In the genomic region with DNA sequence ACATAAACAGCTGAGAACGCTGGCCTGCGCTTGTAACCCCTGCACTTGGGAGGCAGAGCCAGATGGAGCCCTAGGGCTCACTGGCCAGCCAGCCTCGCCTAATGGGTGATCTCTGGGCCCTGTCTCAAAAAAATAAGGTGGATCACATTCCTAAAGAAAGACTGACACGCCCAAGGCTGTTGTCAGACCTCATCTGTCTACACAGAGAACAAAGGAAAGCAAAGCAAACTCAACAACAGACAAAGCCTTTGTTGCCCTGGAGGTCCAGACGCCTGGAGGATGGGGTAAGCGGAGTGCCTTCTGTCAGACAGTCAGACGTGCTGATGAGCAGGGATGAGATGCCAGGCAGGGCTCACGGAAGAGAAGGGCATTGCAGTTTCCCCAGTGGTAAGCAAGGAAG, we compare ENCODE assay signal across 13 mouse cellular contexts. TPM values are rescaled to one million over a fixed set of nuclear protein-coding genes. Genes with fewer than 3 reads are reported as not detected.
DNase-seq lines count a peak whose midpoint lies in the region; ATAC-seq and TF ChIP-seq lines count a peak whose summit lies in the region.
"Had no signal": no experiment of that assay in that cellular context is flagged by ENCODE, and none has a peak within 500 bp of the region (broad histone marks: within the 10 kb centered on the region; RNA-seq: fewer than 3 reads in every experiment).

No protein-coding gene starts in this region.

- H3K36me3 ChIP-seq in heart, embryonic 10.5 days, result no peaks in the 10 kb centered on the region
- H3K36me3 ChIP-seq in midbrain, embryonic 10.5 days, result no peaks in the 10 kb centered on the region
- no peaks in the 10 kb centered on the region for H3K36me3 ChIP-seq in midbrain, embryonic 16.5 days (ENCODE audit: control insufficient read depth, insufficient read depth, low read length)
- H3K36me3 ChIP-seq in lung, postnatal 0 days (ENCODE audit: insufficient read depth, low read length), result no peaks in the 10 kb centered on the region

- TF ChIP-seq EP300 in lung, postnatal 0 days (IDR thresholded peaks at IDR 0.05), result no peak

- no peak for TF ChIP-seq POLR2A in bone marrow, adult 2 months (IDR thresholded peaks at IDR 0.05; ENCODE audit: borderline replicate concordance, control insufficient read depth, low read depth, low read length)

- H3K4me2 ChIP-seq in midbrain, embryonic 16.5 days (ENCODE audit: low read length), result no peak overlapping the region
- H3K4me2 ChIP-seq in lung, postnatal 0 days (replicated peaks; ENCODE audit: low read depth, low read length), result no peak overlapping the region; the same call in 1 of the 2 replicates

- intact Hi-C loops in heart, postnatal 10 days (cut with DNase I), result no loop called here

- no peaks in the 10 kb centered on the region for H3K9me3 ChIP-seq in heart, embryonic 10.5 days
- H3K9me3 ChIP-seq in midbrain, embryonic 10.5 days (replicated peaks), result no peaks in the 10 kb centered on the region
- H3K9me3 ChIP-seq in midbrain, embryonic 16.5 days (replicated peaks; ENCODE audit: control insufficient read depth, low read length, poor library complexity, severe bottlenecking), result no peaks in the 10 kb centered on the region
- H3K9me3 ChIP-seq in lung, postnatal 0 days (ENCODE audit: low read length), result no peaks in the 10 kb centered on the region

- WGBS in heart, embryonic 10.5 days, result 54% methylated on average over 8 of the region's 8 CpGs
- 49% methylated on average over 8 of the region's 8 CpGs for WGBS in midbrain, embryonic 10.5 days
- WGBS in midbrain, embryonic 16.5 days, result 46% methylated on average over 8 of the region's 8 CpGs
- WGBS in bone marrow, adult 2 months, result 81% methylated on average over 8 of the region's 8 CpGs
- WGBS in lung, postnatal 0 days, result 48% methylated on average over 8 of the region's 8 CpGs

- TF ChIP-seq CTCF in bone marrow, adult 2 months (IDR thresholded peaks at IDR 0.05; ENCODE audit: control insufficient read depth, insufficient read depth, low read length), result no peak
- no peak for TF ChIP-seq CTCF in lung, postnatal 0 days (IDR thresholded peaks at IDR 0.05)

- H3K4me3 ChIP-seq in heart, embryonic 10.5 days, result no peak overlapping the region
- no peak overlapping the region for H3K4me3 ChIP-seq in midbrain, embryonic 10.5 days
- no peak overlapping the region for H3K4me3 ChIP-seq in midbrain, embryonic 16.5 days (ENCODE audit: low read depth, low read length)
- H3K4me3 ChIP-seq in bone marrow, adult 2 months (replicated peaks; ENCODE audit: control insufficient read depth, low read depth, low read length), result no peak overlapping the region
- H3K4me3 ChIP-seq in lung, postnatal 0 days (ENCODE audit: low read depth, low read length), result no peak overlapping the region

- no peak overlapping the region for H3K9ac ChIP-seq in midbrain, embryonic 16.5 days (ENCODE audit: low read depth, low read length)
- H3K9ac ChIP-seq in lung, postnatal 0 days (replicated peaks; ENCODE audit: low read depth), result no peak overlapping the region

- DNase-seq in heart, embryonic 10.5 days (ENCODE audit: low spot score), result no peak
- no peak for DNase-seq in heart, postnatal 10 days
- no peak for DNase-seq in midbrain, embryonic 10.5 days (ENCODE audit: low spot score)
- peak; percentile 35 for DNase-seq in lung, postnatal 0 days (ENCODE audit: low spot score)
- no peak for DNase-seq in ovary, postnatal 10 days (ENCODE audit: low spot score)
- no peak for DNase-seq in thymus, postnatal 36 days
- DNase-seq: adrenal gland, postnatal 10 days; cerebellum, postnatal 14 days; thymus, adult 18-20 months had no signal

- H3K4me1 ChIP-seq in heart, embryonic 10.5 days, result peaks cover 66% of the 10 kb centered on the region
- H3K4me1 ChIP-seq in midbrain, embryonic 10.5 days, result peaks cover 22% of the 10 kb centered on the region
- H3K4me1 ChIP-seq in midbrain, embryonic 16.5 days (ENCODE audit: control insufficient read depth, insufficient read depth, low read length), result no peaks in the 10 kb centered on the region
- peaks cover 16% of the 10 kb centered on the region for H3K4me1 ChIP-seq in bone marrow, adult 2 months (ENCODE audit: control insufficient read depth, insufficient read depth, low read length)
- peaks cover 51% of the 10 kb centered on the region for H3K4me1 ChIP-seq in lung, postnatal 0 days (ENCODE audit: insufficient read depth, low read depth, low read length)

- H3K27me3 ChIP-seq in heart, embryonic 10.5 days (ENCODE audit: insufficient read depth, poor library complexity, severe bottlenecking), result no peaks in the 10 kb centered on the region
- no peaks in the 10 kb centered on the region for H3K27me3 ChIP-seq in midbrain, embryonic 10.5 days (ENCODE audit: low read depth, poor library complexity, severe bottlenecking)
- H3K27me3 ChIP-seq in midbrain, embryonic 16.5 days (ENCODE audit: control insufficient read depth, insufficient read depth, low read depth, low read length), result no peaks in the 10 kb centered on the region
- no peaks in the 10 kb centered on the region for H3K27me3 ChIP-seq in lung, postnatal 0 days (replicated peaks; ENCODE audit: insufficient read depth, low read length)

- ATAC-seq in midbrain, embryonic 16.5 days, result no peak
- ATAC-seq in lung, postnatal 0 days, result peak; percentile 3

- peak overlapping the region; percentile 73; the same call in 1 of the 2 replicates for H3K27ac ChIP-seq in heart, embryonic 10.5 days
- H3K27ac ChIP-seq in midbrain, embryonic 10.5 days (replicated peaks), result peak overlapping the region; percentile 42
- H3K27ac ChIP-seq in midbrain, embryonic 16.5 days (ENCODE audit: low read length), result no peak overlapping the region
- peak overlapping the region; percentile 1; the same call in 1 of the 2 replicates for H3K27ac ChIP-seq in bone marrow, adult 2 months (ENCODE audit: control insufficient read depth, insufficient read depth, low read depth, low read length, poor library complexity)
- H3K27ac ChIP-seq in lung, postnatal 0 days (ENCODE audit: low read length), result peak overlapping the region; percentile 95

RNA-seq across cellular contexts. Expression of gene Tmem140, which starts 3.8 kb away (rescaled TPM):
- polyA plus RNA-seq in heart, embryonic 10.5 days (2016; fragmentation: Nextera tagmentation; extraction: Ambion mirVana), result 1.4 and 1.8 TPM in 2 replicates
- 10 to 100 TPM; 16.0 to 19.3 TPM for total RNA-seq in heart, postnatal 10 days (2021)
- polyA plus RNA-seq in midbrain, embryonic 10.5 days (2016; fragmentation: Nextera tagmentation; extraction: Ambion mirVana), result 1.9 and 2.1 TPM in 2 replicates
- polyA plus RNA-seq in midbrain, embryonic 16.5 days (2015; fragmentation: Nextera tagmentation; extraction: Ambion mirVana), result 1.1 and 1.2 TPM in 2 replicates
- 5.7 and 16.5 TPM in 2 replicates for polyA plus RNA-seq in bone marrow, adult 2 months (2011; ENCODE audit: insufficient read depth, insufficient read length, low replicate concordance, missing spikeins)
- 30.6 and 34.9 TPM in 2 replicates for polyA plus RNA-seq in lung, postnatal 0 days (2015; fragmentation: Nextera tagmentation; extraction: Ambion mirVana)

RNA-seq across cellular contexts. Expression of gene Cyren, which starts 11.1 kb away (rescaled TPM):
- polyA plus RNA-seq in heart, embryonic 10.5 days (2016; fragmentation: Nextera tagmentation; extraction: Ambion mirVana), result 13.7 and 16.5 TPM in 2 replicates
- total RNA-seq in heart, postnatal 10 days (2021), result 1 to 10 TPM; 5.3 TPM
- polyA plus RNA-seq in midbrain, embryonic 10.5 days (2016; fragmentation: Nextera tagmentation; extraction: Ambion mirVana), result 17.0 and 17.7 TPM in 2 replicates
- 9.1 and 9.3 TPM in 2 replicates for polyA plus RNA-seq in midbrain, embryonic 16.5 days (2015; fragmentation: Nextera tagmentation; extraction: Ambion mirVana)
- 8.1 and 23.2 TPM in 2 replicates for polyA plus RNA-seq in bone marrow, adult 2 months (2011; ENCODE audit: insufficient read depth, insufficient read length, low replicate concordance, missing spikeins)
- polyA plus RNA-seq in lung, postnatal 0 days (2015; fragmentation: Nextera tagmentation; extraction: Ambion mirVana), result 12.6 and 13.8 TPM in 2 replicates

RNA-seq across cellular contexts. Expression of gene Wdr91, which starts 43.9 kb away (rescaled TPM):
- polyA plus RNA-seq in heart, embryonic 10.5 days (2016; fragmentation: Nextera tagmentation; extraction: Ambion mirVana), result 12.6 and 13.0 TPM in 2 replicates
- 10 to 100 TPM; 18.3 to 20.7 TPM for total RNA-seq in heart, postnatal 10 days (2021)
- 11.4 and 13.0 TPM in 2 replicates for polyA plus RNA-seq in midbrain, embryonic 10.5 days (2016; fragmentation: Nextera tagmentation; extraction: Ambion mirVana)
- 15.5 and 15.6 TPM in 2 replicates for polyA plus RNA-seq in midbrain, embryonic 16.5 days (2015; fragmentation: Nextera tagmentation; extraction: Ambion mirVana)
- 17.1 and 27.6 TPM in 2 replicates for polyA plus RNA-seq in bone marrow, adult 2 months (2011; ENCODE audit: insufficient read depth, insufficient read length, low replicate concordance, missing spikeins)
- 19.9 and 21.1 TPM in 2 replicates for polyA plus RNA-seq in lung, postnatal 0 days (2015; fragmentation: Nextera tagmentation; extraction: Ambion mirVana)

RNA-seq across cellular contexts. Expression of gene Stra8, which starts 53.2 kb away (rescaled TPM):
- polyA plus RNA-seq in heart, embryonic 10.5 days (2016; fragmentation: Nextera tagmentation; extraction: Ambion mirVana), result not detected in 2 replicates
- total RNA-seq in heart, postnatal 10 days (2021), result not detected
- polyA plus RNA-seq in midbrain, embryonic 10.5 days (2016; fragmentation: Nextera tagmentation; extraction: Ambion mirVana), result not detected in 2 replicates
- polyA plus RNA-seq in midbrain, embryonic 16.5 days (2015; fragmentation: Nextera tagmentation; extraction: Ambion mirVana), result not detected in 2 replicates
- polyA plus RNA-seq in bone marrow, adult 2 months (2011; ENCODE audit: insufficient read depth, insufficient read length, low replicate concordance, missing spikeins), result 1.4 TPM in 1 of 2 replicates, not detected in the other
- polyA plus RNA-seq in lung, postnatal 0 days (2015; fragmentation: Nextera tagmentation; extraction: Ambion mirVana), result 0.10 TPM in 1 of 2 replicates, not detected in the other
- total RNA-seq: adrenal gland, postnatal 10 days; layer of hippocampus, postnatal 25 days; megakaryocyte-erythroid progenitor cell, adult 5-6 weeks had no signal
